Mouse (Mus musculus) bone marrow macrophage, adult 2 months (primary cell): ENCODE data around the gene Tmem179.

ENCODE experiments used
- CTCF ChIP-seq: IDR thresholded peaks from 2 replicates; pipeline ENCODE4 v1.5.1; 2012; ENCODE audit warnings: low read depth, mild to moderate bottlenecking, low read length, moderate library complexity
- POLR2A ChIP-seq: IDR thresholded peaks from 2 replicates; pipeline ENCODE4 v1.6.1; 2012; ENCODE audit warnings: mild to moderate bottlenecking, low read depth, low read length, borderline replicate concordance

GRCm38 (mm10) chr12:112462423-112462822, 54.1 kb downstream of the Tmem179 start:
- no peak for TF ChIP-seq CTCF
- TF ChIP-seq POLR2A, result no peak
